Mouse (Mus musculus) stomach, postnatal 0 days (tissue): ENCODE measurements around the gene Rrbp1.

Experiments
- CTCF ChIP-seq: IDR thresholded peaks from 2 replicates; pipeline ENCODE4 v1.5.1; 2016; ENCODE audit warnings: antibody characterized with exemption, low read depth, mild to moderate bottlenecking, moderate library complexity
- EP300 ChIP-seq: optimal IDR thresholded peaks from 2 replicates; pipeline ENCODE3; 2016; ENCODE audit warnings: antibody characterized with exemption

DNA sequence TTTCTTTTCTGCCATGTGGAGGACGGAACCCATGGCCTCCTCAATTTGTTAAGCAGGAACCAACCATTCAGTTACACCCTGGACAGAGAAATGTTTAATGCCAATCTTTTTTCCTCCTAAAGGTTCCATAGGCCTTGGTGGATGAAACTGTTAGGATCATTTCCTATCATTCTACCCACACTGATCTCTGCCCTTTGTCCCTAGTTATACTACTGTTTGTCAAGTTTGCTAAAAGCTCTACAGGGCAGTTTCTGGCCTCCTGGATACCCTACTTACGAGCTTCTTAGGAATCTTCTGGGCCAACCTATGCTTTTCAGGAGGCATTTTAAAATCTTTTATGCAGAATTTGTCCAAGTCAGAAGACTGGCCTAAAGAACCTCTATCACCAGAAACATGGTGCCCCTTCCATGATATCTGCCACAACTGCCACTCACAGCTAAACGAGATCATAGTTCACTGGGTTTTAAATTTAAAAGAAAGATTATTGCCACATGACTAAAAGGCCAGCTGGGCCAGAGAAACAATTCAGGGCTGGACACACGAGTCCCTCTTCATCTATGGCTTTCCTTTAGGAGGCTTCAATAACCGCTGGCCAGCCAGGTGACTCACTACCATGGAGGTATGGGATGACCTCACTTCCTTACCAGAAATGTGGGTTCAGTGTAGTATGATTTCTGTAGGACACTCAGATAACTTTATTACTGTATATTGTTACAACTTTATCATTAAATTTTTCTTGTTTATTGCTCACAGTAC is 8.7 kb downstream of the Rrbp1 start:
- TF ChIP-seq CTCF (no peak), EP300 (no peak)
